Mouse (Mus musculus) activated CD4-positive, CD25-positive, alpha-beta regulatory T cell (primary cell): Measurements from ENCODE around the gene Tmem56. TPM values are rescaled to one million over a fixed set of nuclear protein-coding genes. Genes with fewer than 3 reads are reported as not detected.

Experiments used
- polyA plus RNA-seq, 2 experiments: library from polyadenylated mRNA; unstranded; fragments of 100-300 nt; shearing (Covaris generic); gene quantifications; one replicate each; pipeline ENCODE4 v1.2.1; 2017

Tmem56 gene
- polyA plus RNA-seq: under 1 TPM; 0.26 to 0.96 TPM

GRCm38 (mm10) chr3:121282998-121283397 is at the start of gene Tmem56:
Gene Tmem56, minus strand, starts transcription at chr3:121283098.

GRCm38 (mm10) chr3:121291560-121292258 is 8.8 kb upstream of the Tmem56 start, which contains the start of gene Alg14:
Gene Alg14, plus strand, starts transcription at chr3:121291773.

GRCm38 (mm10) chr3:121171243-121171871 is 111.5 kb downstream of the Tmem56 start, which contains the start of gene Rwdd3:
Gene Rwdd3, minus strand, starts transcription at chr3:121171695.

Other genes starting within 250 kb of the Tmem56 start
- 1 to 10 TPM; 2.6 to 7.6 TPM for gene Rwdd3, start 111.4 kb downstream of the Tmem56 start, polyA plus RNA-seq
- 10 to 100 TPM; 13.5 to 19.7 TPM for gene Alg14, start 8.7 kb upstream of the Tmem56 start, polyA plus RNA-seq
- 10 to 100 TPM in 1 of 2 experiments, 1 to 10 TPM in 1; 7.6 to 29.8 TPM for gene Cnn3, start 143.4 kb upstream of the Tmem56 start, polyA plus RNA-seq
- gene Slc44a3, start 249.3 kb upstream of the Tmem56 start, polyA plus RNA-seq: under 1 TPM in 1 of 2 experiments, not detected in 1; 0.16 TPM